Mouse (Mus musculus): Measurements from ENCODE around the gene Fam171b. TPM values are rescaled to one million over a fixed set of nuclear protein-coding genes. Genes with fewer than 3 reads are reported as not detected.

Fam171b gene
- polyA plus RNA-seq, 1 experiment from 2014 or later, result 18.5 TPM

Other genes with a start within 250 kb of the Fam171b start
- 130 and 144 TPM in 2 replicates for gene Zc3h15, start 168.2 kb upstream of the Fam171b start, polyA plus RNA-seq (2016; fragmentation: Nextera tagmentation; extraction: Ambion mirVana)
- 54.0 and 55.7 TPM in 2 replicates for gene Itgav, start 88.2 kb upstream of the Fam171b start, polyA plus RNA-seq (2016; fragmentation: Nextera tagmentation; extraction: Ambion mirVana)
- gene Zswim2, start 128.6 kb downstream of the Fam171b start, polyA plus RNA-seq (2016; fragmentation: Nextera tagmentation; extraction: Ambion mirVana), result not detected in 2 replicates
- not detected in 2 replicates for gene Gm13698, start 143.1 kb downstream of the Fam171b start, polyA plus RNA-seq (2016; fragmentation: Nextera tagmentation; extraction: Ambion mirVana)
- not detected in 2 replicates for gene Gm13693, start 148.9 kb downstream of the Fam171b start, polyA plus RNA-seq (2016; fragmentation: Nextera tagmentation; extraction: Ambion mirVana)
- not detected in 2 replicates for gene Gm13695, start 154.7 kb downstream of the Fam171b start, polyA plus RNA-seq (2016; fragmentation: Nextera tagmentation; extraction: Ambion mirVana)
- not detected in 2 replicates for gene Gm13696, start 160.5 kb downstream of the Fam171b start, polyA plus RNA-seq (2016; fragmentation: Nextera tagmentation; extraction: Ambion mirVana)
- not detected in 2 replicates for gene Gm13694, start 166.3 kb downstream of the Fam171b start, polyA plus RNA-seq (2016; fragmentation: Nextera tagmentation; extraction: Ambion mirVana)
- gene Gm13697, start 172.1 kb downstream of the Fam171b start, polyA plus RNA-seq (2016; fragmentation: Nextera tagmentation; extraction: Ambion mirVana), result not detected in 2 replicates
- not detected in 2 replicates for gene Gm13691, start 177.9 kb downstream of the Fam171b start, polyA plus RNA-seq (2016; fragmentation: Nextera tagmentation; extraction: Ambion mirVana)